Mouse (Mus musculus) megakaryocyte, embryonic 14.5 days (primary cell): ENCODE data around the gene Prkca.

Experiments
- FLI1 ChIP-seq: IDR thresholded peaks from 2 replicates; pipeline ENCODE4 v1.6.1; 2012; ENCODE audit warnings: low read length, inconsistent platforms, mixed read lengths
- GATA1 ChIP-seq: IDR thresholded peaks from 3 replicates; pipeline ENCODE4 v1.6.1; 2012; ENCODE audit warnings: mixed read lengths, low read length, inconsistent platforms, borderline replicate concordance

GRCm38 (mm10) chr11:108101280-108101950 lies 242.3 kb downstream of the Prkca start:
- TF ChIP-seq GATA1 (no peak), FLI1 (no peak)
